Mouse (Mus musculus): ENCODE results near the gene Ntn5. TPM values are rescaled to one million over a fixed set of nuclear protein-coding genes. Genes with fewer than 3 reads are reported as not detected.

Gene Ntn5
- polyA plus RNA-seq, 1 experiment from 2014 or later = 0.69 TPM

Other genes starting within 250 kb of the Ntn5 start
- gene Gys1, start 249.2 kb upstream of the Ntn5 start, polyA plus RNA-seq (2015; fragmentation: Nextera tagmentation; extraction: Ambion mirVana) = 42.7 and 46.7 TPM in 2 replicates
- gene Ruvbl2, start 245.9 kb upstream of the Ntn5 start, polyA plus RNA-seq (2015; fragmentation: Nextera tagmentation; extraction: Ambion mirVana) = 161 and 173 TPM in 2 replicates
- 5,197 and 5,279 TPM in 2 replicates for gene Ftl1, start 224.1 kb upstream of the Ntn5 start, polyA plus RNA-seq (2015; fragmentation: Nextera tagmentation; extraction: Ambion mirVana)
- gene Bax, start 217.1 kb upstream of the Ntn5 start, polyA plus RNA-seq (2015; fragmentation: Nextera tagmentation; extraction: Ambion mirVana) = 161 and 176 TPM in 2 replicates
- 0.33 and 0.74 TPM in 2 replicates for gene Tulp2, start 202.1 kb upstream of the Ntn5 start, polyA plus RNA-seq (2015; fragmentation: Nextera tagmentation; extraction: Ambion mirVana)
- not detected in 2 replicates for gene Gm45808, start 197.2 kb upstream of the Ntn5 start, polyA plus RNA-seq (2015; fragmentation: Nextera tagmentation; extraction: Ambion mirVana)
- gene Dhdh, start 195.2 kb upstream of the Ntn5 start, polyA plus RNA-seq (2015; fragmentation: Nextera tagmentation; extraction: Ambion mirVana) = 2.8 and 3.4 TPM in 2 replicates
- gene Nucb1, start 173.6 kb upstream of the Ntn5 start, polyA plus RNA-seq (2015; fragmentation: Nextera tagmentation; extraction: Ambion mirVana) = 230 and 238 TPM in 2 replicates
- gene Ppp1r15a, start 157.8 kb upstream of the Ntn5 start, polyA plus RNA-seq (2015; fragmentation: Nextera tagmentation; extraction: Ambion mirVana) = 21.9 and 22.9 TPM in 2 replicates
- 2.2 and 3.3 TPM in 2 replicates for gene Plekha4, start 157.7 kb upstream of the Ntn5 start, polyA plus RNA-seq (2015; fragmentation: Nextera tagmentation; extraction: Ambion mirVana)
- gene Hsd17b14, start 129.1 kb upstream of the Ntn5 start, polyA plus RNA-seq (2015; fragmentation: Nextera tagmentation; extraction: Ambion mirVana) = 1.5 and 1.7 TPM in 2 replicates
- 57.7 and 62.5 TPM in 2 replicates for gene Bcat2, start 113.9 kb upstream of the Ntn5 start, polyA plus RNA-seq (2015; fragmentation: Nextera tagmentation; extraction: Ambion mirVana)
- gene Fgf21, start 68.5 kb upstream of the Ntn5 start, polyA plus RNA-seq (2015; fragmentation: Nextera tagmentation; extraction: Ambion mirVana) = 0.42 TPM in 1 of 2 replicates, not detected in the other
- gene Fut1, start 66.7 kb upstream of the Ntn5 start, polyA plus RNA-seq (2015; fragmentation: Nextera tagmentation; extraction: Ambion mirVana) = 0.47 and 0.49 TPM in 2 replicates
- gene Izumo1, start 62.2 kb upstream of the Ntn5 start, polyA plus RNA-seq (2015; fragmentation: Nextera tagmentation; extraction: Ambion mirVana) = 0.15 and 0.29 TPM in 2 replicates
- gene Rasip1, start 56.5 kb upstream of the Ntn5 start, polyA plus RNA-seq (2015; fragmentation: Nextera tagmentation; extraction: Ambion mirVana) = 32.4 and 33.3 TPM in 2 replicates
- 7.7 and 9.5 TPM in 2 replicates for gene Mamstr, start 44.0 kb upstream of the Ntn5 start, polyA plus RNA-seq (2015; fragmentation: Nextera tagmentation; extraction: Ambion mirVana)
- gene Fut2, start 17.6 kb upstream of the Ntn5 start, polyA plus RNA-seq (2015; fragmentation: Nextera tagmentation; extraction: Ambion mirVana) = 0.57 and 0.69 TPM in 2 replicates
- gene Sec1, start 10.4 kb downstream of the Ntn5 start, polyA plus RNA-seq (2015; fragmentation: Nextera tagmentation; extraction: Ambion mirVana) = 0.21 and 0.42 TPM in 2 replicates
- 2.4 and 4.6 TPM in 2 replicates for gene Car11, start 15.8 kb downstream of the Ntn5 start, polyA plus RNA-seq (2015; fragmentation: Nextera tagmentation; extraction: Ambion mirVana)
- gene Dbp, start 21.1 kb downstream of the Ntn5 start, polyA plus RNA-seq (2015; fragmentation: Nextera tagmentation; extraction: Ambion mirVana) = 2.7 and 3.1 TPM in 2 replicates
- 1,016 and 1,098 TPM in 2 replicates for gene Rpl18, start 31.4 kb downstream of the Ntn5 start, polyA plus RNA-seq (2015; fragmentation: Nextera tagmentation; extraction: Ambion mirVana)
- 26.4 and 26.5 TPM in 2 replicates for gene Sphk2, start 34.0 kb downstream of the Ntn5 start, polyA plus RNA-seq (2015; fragmentation: Nextera tagmentation; extraction: Ambion mirVana)
- 1.4 and 1.5 TPM in 2 replicates for gene Fam83e, start 37.2 kb downstream of the Ntn5 start, polyA plus RNA-seq (2015; fragmentation: Nextera tagmentation; extraction: Ambion mirVana)
- gene Spaca4, start 41.8 kb downstream of the Ntn5 start, polyA plus RNA-seq (2015; fragmentation: Nextera tagmentation; extraction: Ambion mirVana) = not detected in 2 replicates
- gene Lmtk3, start 99.7 kb downstream of the Ntn5 start, polyA plus RNA-seq (2015; fragmentation: Nextera tagmentation; extraction: Ambion mirVana) = 1.1 and 1.4 TPM in 2 replicates
- gene Sult2b1, start 100.6 kb downstream of the Ntn5 start, polyA plus RNA-seq (2015; fragmentation: Nextera tagmentation; extraction: Ambion mirVana) = 6.1 and 7.8 TPM in 2 replicates
- 115 and 122 TPM in 2 replicates for gene Cyth2, start 130.6 kb downstream of the Ntn5 start, polyA plus RNA-seq (2015; fragmentation: Nextera tagmentation; extraction: Ambion mirVana)
- 0.79 and 0.84 TPM in 2 replicates for gene Kcnj14, start 140.8 kb downstream of the Ntn5 start, polyA plus RNA-seq (2015; fragmentation: Nextera tagmentation; extraction: Ambion mirVana)
- 67.8 and 73.6 TPM in 2 replicates for gene Grwd1, start 146.9 kb downstream of the Ntn5 start, polyA plus RNA-seq (2015; fragmentation: Nextera tagmentation; extraction: Ambion mirVana)
- gene Kdelr1, start 188.8 kb downstream of the Ntn5 start, polyA plus RNA-seq (2015; fragmentation: Nextera tagmentation; extraction: Ambion mirVana) = 64.7 and 67.4 TPM in 2 replicates
- gene Grin2d, start 194.4 kb downstream of the Ntn5 start, polyA plus RNA-seq (2015; fragmentation: Nextera tagmentation; extraction: Ambion mirVana) = 0.50 and 0.57 TPM in 2 replicates
- 1.1 and 1.2 TPM in 2 replicates for gene Syngr4, start 212.7 kb downstream of the Ntn5 start, polyA plus RNA-seq (2015; fragmentation: Nextera tagmentation; extraction: Ambion mirVana)
- gene Tmem143, start 212.9 kb downstream of the Ntn5 start, polyA plus RNA-seq (2015; fragmentation: Nextera tagmentation; extraction: Ambion mirVana) = 5.5 and 5.6 TPM in 2 replicates
- 170 and 177 TPM in 2 replicates for gene Emp3, start 237.4 kb downstream of the Ntn5 start, polyA plus RNA-seq (2015; fragmentation: Nextera tagmentation; extraction: Ambion mirVana)
- 6.1 and 6.4 TPM in 2 replicates for gene Ccdc114, start 240.1 kb downstream of the Ntn5 start, polyA plus RNA-seq (2015; fragmentation: Nextera tagmentation; extraction: Ambion mirVana)